Mouse (Mus musculus): ENCODE data around the gene Ttc24. TPM values are rescaled to one million over a fixed set of nuclear protein-coding genes. Genes with fewer than 3 reads are reported as not detected.

Ttc24 gene
- not detected for polyA plus RNA-seq (2015; fragmentation: Illumina TruSeq; extraction: RNeasy Lipid Tissue Mini Kit (QIAGEN cat#74804); ENCODE audit: low read depth, low replicate concordance)

DNA sequence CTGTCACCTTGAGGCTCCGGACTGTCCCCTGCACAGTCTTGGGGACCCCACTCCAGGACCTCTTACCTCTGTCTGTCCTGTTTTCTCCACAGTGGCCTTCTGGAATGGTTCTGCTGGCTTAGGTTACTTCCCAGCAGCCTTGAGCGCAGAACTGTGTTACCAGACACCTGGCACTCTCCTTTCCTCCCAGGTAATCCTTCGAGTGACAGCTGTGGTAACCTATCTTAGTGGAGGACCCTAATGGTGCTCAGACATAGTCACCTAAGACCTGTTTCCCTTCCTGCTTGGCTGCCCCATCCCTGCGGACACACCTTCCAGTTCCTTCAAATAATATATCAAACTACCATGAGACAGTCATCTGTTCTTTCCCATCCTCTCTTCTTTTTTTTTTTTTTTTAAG lies at the start of gene Ttc24:
Gene Ttc24 (minus strand): TSS at position 101 of the 400 bp plus-strand sequence.

GRCm38 (mm10) chr3:88081345-88082223 lies 3.5 kb upstream of the Ttc24 start, which contains the start of gene Iqgap3:
TSS of gene Iqgap3 (plus strand) at chr3:88081971.

DNA sequence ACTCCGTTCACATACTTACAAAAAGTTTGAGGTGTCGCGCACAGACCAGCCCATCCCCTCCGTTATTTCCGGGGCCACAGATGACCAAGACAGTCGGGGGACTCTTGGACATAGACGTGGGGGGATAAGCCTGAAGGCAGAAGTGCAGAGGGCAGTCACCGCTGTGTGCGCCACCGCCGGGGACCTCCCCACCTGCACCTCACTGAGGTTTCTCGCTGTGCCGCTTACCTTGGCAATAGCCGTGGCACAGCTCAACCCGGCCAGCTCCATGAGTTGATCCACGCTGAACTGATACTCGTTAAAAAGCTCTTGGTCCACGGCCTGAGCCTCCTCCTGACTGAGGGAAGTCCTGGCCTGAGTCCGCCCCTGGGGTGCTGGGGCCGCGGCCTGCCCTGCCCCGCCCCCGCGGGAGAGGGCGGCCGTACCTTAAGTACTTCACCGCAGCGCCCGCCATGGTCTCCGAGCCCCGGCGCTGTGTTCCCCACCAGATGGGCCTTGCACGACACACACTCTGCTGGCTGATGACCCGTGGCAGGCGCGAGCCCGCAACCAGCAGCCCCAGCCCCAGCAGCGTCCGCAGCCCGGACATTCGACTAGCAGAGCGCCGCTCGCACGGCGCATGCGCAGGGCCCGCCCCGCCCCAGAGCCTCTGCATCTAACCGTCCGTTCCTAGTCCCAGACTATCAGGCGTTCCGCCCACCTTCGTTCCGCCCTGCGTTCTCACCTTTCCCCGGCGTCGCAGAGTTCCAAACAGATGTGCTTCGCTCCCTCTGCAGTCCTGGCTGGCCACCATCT lies 20.0 kb downstream of the Ttc24 start, which contains the start of gene Naxe:
Gene Naxe (minus strand): TSS at position 594 of the 795 bp plus-strand sequence.

DNA sequence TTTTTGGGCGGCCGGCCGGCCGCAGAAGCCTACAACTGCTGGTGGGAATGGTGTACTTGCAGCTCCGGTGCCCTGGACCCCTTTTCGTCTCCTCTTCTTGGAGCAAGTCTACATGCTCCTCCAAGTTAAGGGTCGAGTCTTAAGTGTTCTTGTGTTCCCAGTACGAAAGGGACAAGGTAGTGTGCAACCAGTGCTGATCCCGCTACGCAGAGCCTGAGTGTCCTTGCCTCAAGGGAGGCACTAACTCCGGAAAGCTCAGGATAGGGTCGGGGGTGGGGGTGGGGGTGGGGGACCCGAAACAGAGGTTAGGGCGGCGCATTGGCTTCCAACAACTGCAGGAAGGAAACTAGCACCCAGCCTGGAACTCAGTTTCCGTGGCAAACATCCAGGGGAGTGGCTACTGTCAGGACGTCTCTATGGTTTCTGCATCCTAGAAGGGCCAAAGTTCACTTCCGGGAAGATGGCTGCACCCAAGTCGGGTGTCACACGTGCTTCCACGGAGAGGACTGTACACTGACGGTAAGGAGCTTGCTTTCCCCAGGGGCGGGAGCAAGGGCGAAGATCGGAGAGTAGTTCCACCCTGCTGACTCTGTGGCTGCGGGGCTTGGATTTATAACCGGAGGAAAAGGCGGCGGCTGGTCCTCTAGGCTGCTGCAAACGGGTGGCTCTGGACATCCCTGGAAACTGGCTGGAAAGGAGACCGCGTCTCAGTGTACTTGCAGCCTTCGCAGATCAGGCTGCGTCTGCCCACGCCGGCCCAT lies 35.3 kb downstream of the Ttc24 start, which contains the start of gene Gpatch4:
Gene Gpatch4 (plus strand): TSS at position 448 of the 761 bp plus-strand sequence.

GRCm38 (mm10) chr3:88027434-88028186 lies 50.5 kb downstream of the Ttc24 start, which contains the start of gene Hapln2:
TSS of gene Hapln2 (minus strand) at chr3:88027583.

Other genes with a start within 250 kb of the Ttc24 start
- gene Sh2d2a, start 231.5 kb downstream of the Ttc24 start, polyA plus RNA-seq (2015; fragmentation: Illumina TruSeq; extraction: RNeasy Lipid Tissue Mini Kit (QIAGEN cat#74804); ENCODE audit: low read depth, low replicate concordance) = not detected
- 45.3 TPM for gene Prcc, start 192.7 kb downstream of the Ttc24 start, polyA plus RNA-seq (2015; fragmentation: Illumina TruSeq; extraction: RNeasy Lipid Tissue Mini Kit (QIAGEN cat#74804); ENCODE audit: low read depth, low replicate concordance)
- 168 TPM for gene Hdgf, start 172.0 kb downstream of the Ttc24 start, polyA plus RNA-seq (2015; fragmentation: Illumina TruSeq; extraction: RNeasy Lipid Tissue Mini Kit (QIAGEN cat#74804); ENCODE audit: low read depth, low replicate concordance)
- 86.4 TPM for gene Mrpl24, start 158.8 kb downstream of the Ttc24 start, polyA plus RNA-seq (2015; fragmentation: Illumina TruSeq; extraction: RNeasy Lipid Tissue Mini Kit (QIAGEN cat#74804); ENCODE audit: low read depth, low replicate concordance)
- gene Isg20l2, start 148.0 kb downstream of the Ttc24 start, polyA plus RNA-seq (2015; fragmentation: Illumina TruSeq; extraction: RNeasy Lipid Tissue Mini Kit (QIAGEN cat#74804); ENCODE audit: low read depth, low replicate concordance) = 13.1 TPM
- 24.0 TPM for gene Rrnad1, start 147.6 kb downstream of the Ttc24 start, polyA plus RNA-seq (2015; fragmentation: Illumina TruSeq; extraction: RNeasy Lipid Tissue Mini Kit (QIAGEN cat#74804); ENCODE audit: low read depth, low replicate concordance)
- 6.3 TPM for gene Crabp2, start 129.6 kb downstream of the Ttc24 start, polyA plus RNA-seq (2015; fragmentation: Illumina TruSeq; extraction: RNeasy Lipid Tissue Mini Kit (QIAGEN cat#74804); ENCODE audit: low read depth, low replicate concordance)
- 3.9 TPM for gene Nes, start 107.2 kb downstream of the Ttc24 start, polyA plus RNA-seq (2015; fragmentation: Illumina TruSeq; extraction: RNeasy Lipid Tissue Mini Kit (QIAGEN cat#74804); ENCODE audit: low read depth, low replicate concordance)
- 184 TPM for gene Bcan, start 78.1 kb downstream of the Ttc24 start, polyA plus RNA-seq (2015; fragmentation: Illumina TruSeq; extraction: RNeasy Lipid Tissue Mini Kit (QIAGEN cat#74804); ENCODE audit: low read depth, low replicate concordance)
- gene Hapln2, start 50.7 kb downstream of the Ttc24 start, polyA plus RNA-seq (2015; fragmentation: Illumina TruSeq; extraction: RNeasy Lipid Tissue Mini Kit (QIAGEN cat#74804); ENCODE audit: low read depth, low replicate concordance) = 35.6 TPM
- gene Gpatch4, start 35.2 kb downstream of the Ttc24 start, polyA plus RNA-seq (2015; fragmentation: Illumina TruSeq; extraction: RNeasy Lipid Tissue Mini Kit (QIAGEN cat#74804); ENCODE audit: low read depth, low replicate concordance) = 19.4 TPM
- 138 TPM for gene Naxe, start 19.8 kb downstream of the Ttc24 start, polyA plus RNA-seq (2015; fragmentation: Illumina TruSeq; extraction: RNeasy Lipid Tissue Mini Kit (QIAGEN cat#74804); ENCODE audit: low read depth, low replicate concordance)
- gene Iqgap3, start 3.7 kb upstream of the Ttc24 start, polyA plus RNA-seq (2015; fragmentation: Illumina TruSeq; extraction: RNeasy Lipid Tissue Mini Kit (QIAGEN cat#74804); ENCODE audit: low read depth, low replicate concordance) = 0.25 TPM
- gene Mef2d, start 64.1 kb upstream of the Ttc24 start, polyA plus RNA-seq (2015; fragmentation: Illumina TruSeq; extraction: RNeasy Lipid Tissue Mini Kit (QIAGEN cat#74804); ENCODE audit: low read depth, low replicate concordance) = 113 TPM
- gene Rhbg, start 176.4 kb upstream of the Ttc24 start, polyA plus RNA-seq (2015; fragmentation: Illumina TruSeq; extraction: RNeasy Lipid Tissue Mini Kit (QIAGEN cat#74804); ENCODE audit: low read depth, low replicate concordance) = not detected
- not detected for gene Gm38392, start 208.9 kb upstream of the Ttc24 start, polyA plus RNA-seq (2015; fragmentation: Illumina TruSeq; extraction: RNeasy Lipid Tissue Mini Kit (QIAGEN cat#74804); ENCODE audit: low read depth, low replicate concordance)
- gene Tsacc, start 218.7 kb upstream of the Ttc24 start, polyA plus RNA-seq (2015; fragmentation: Illumina TruSeq; extraction: RNeasy Lipid Tissue Mini Kit (QIAGEN cat#74804); ENCODE audit: low read depth, low replicate concordance) = 5.0 TPM
- 201 TPM for gene Cct3, start 218.8 kb upstream of the Ttc24 start, polyA plus RNA-seq (2015; fragmentation: Illumina TruSeq; extraction: RNeasy Lipid Tissue Mini Kit (QIAGEN cat#74804); ENCODE audit: low read depth, low replicate concordance)
- 103 TPM for gene Glmp, start 246.7 kb upstream of the Ttc24 start, polyA plus RNA-seq (2015; fragmentation: Illumina TruSeq; extraction: RNeasy Lipid Tissue Mini Kit (QIAGEN cat#74804); ENCODE audit: low read depth, low replicate concordance)